Mouse (Mus musculus) G1E (cell line): ENCODE data around the gene Dnaaf1. TPM values are rescaled to one million over a fixed set of nuclear protein-coding genes. Genes with fewer than 3 reads are reported as not detected.

Experiments used
- ATAC-seq: 2 replicates; pipeline ENCODE4 v1.8.0; 2016; ENCODE audit warnings: mild to moderate bottlenecking; ENCODE audit not compliant: insufficient number of reproducible peaks, poor library complexity, low FRiP score, severe bottlenecking; ENCODE audit errors: extremely low read depth
- DNase-seq: peaks from one replicate; pipeline ENCODE4 v3.0.0; 2012; ENCODE audit warnings: low spot score
- H3K27me3 ChIP-seq: 2 replicates; pipeline ENCODE4 v1.6.1; 2012; ENCODE audit warnings: mild to moderate bottlenecking, low read length, inconsistent platforms; ENCODE audit not compliant: insufficient read depth
- H3K36me3 ChIP-seq: replicated peaks from 2 replicates; pipeline ENCODE3; 2012; ENCODE audit warnings: mild to moderate bottlenecking, inconsistent platforms
- H3K4me1 ChIP-seq: 2 replicates; pipeline ENCODE4 v1.6.1; 2012; ENCODE audit warnings: low read depth, low read length, inconsistent platforms, mixed read lengths; ENCODE audit not compliant: insufficient read depth
- H3K4me3 ChIP-seq: 2 replicates; pipeline ENCODE4 v1.5.1; 2012; ENCODE audit warnings: low read depth, mild to moderate bottlenecking, inconsistent platforms, low read length, moderate library complexity, mixed read lengths
- H3K9me3 ChIP-seq: replicated peaks from 2 replicates; pipeline ENCODE4 v1.6.1; 2012; ENCODE audit warnings: inconsistent platforms
- CTCF ChIP-seq: IDR thresholded peaks from 2 replicates; pipeline ENCODE4 v1.5.1; 2012; ENCODE audit warnings: low read depth, low read length, inconsistent platforms, mixed read lengths
- GATA1 ChIP-seq: IDR thresholded peaks from 2 replicates; pipeline ENCODE4 v1.6.1; 2012; ENCODE audit warnings: borderline replicate concordance, low read length, inconsistent platforms, mixed read lengths
- GATA2 ChIP-seq: IDR thresholded peaks from 2 replicates; pipeline ENCODE4 v1.6.1; 2012; ENCODE audit warnings: low read depth, low read length, inconsistent platforms, borderline replicate concordance
- POLR2AphosphoS5 ChIP-seq: IDR thresholded peaks from 2 replicates; pipeline ENCODE4 v1.6.1; 2012; ENCODE audit warnings: low read depth, low read length, inconsistent platforms; ENCODE audit not compliant: insufficient replicate concordance
- TAL1 ChIP-seq: conservative IDR thresholded peaks from 2 replicates; pipeline ENCODE4 v1.6.1; 2012; ENCODE audit warnings: low read depth, low read length, inconsistent platforms, mixed read lengths
- polyA plus RNA-seq: library from polyadenylated mRNA; stranded (reverse); fragments of >175 nt; gene quantifications from 2 replicates; pipeline ENCODE4 v1.2.3, GENCODE M21; 2012
- total RNA-seq, 2 experiments: library from RNA; stranded (forward) in 1 of 2; stranded (reverse) in 1 of 2; fragments of 200-1000 nt in 1 of 2; fragments of >200 nt in 1 of 2; fragmentation: Nextera tagmentation in 1 of 2; gene quantifications; 2 replicates each; pipeline ENCODE4 v1.2.3; 2014 to 2017

The Dnaaf1 gene
- total and polyA plus RNA-seq, 3 experiments = 0.10 to 0.11 TPM; not detected in 1

DNA sequence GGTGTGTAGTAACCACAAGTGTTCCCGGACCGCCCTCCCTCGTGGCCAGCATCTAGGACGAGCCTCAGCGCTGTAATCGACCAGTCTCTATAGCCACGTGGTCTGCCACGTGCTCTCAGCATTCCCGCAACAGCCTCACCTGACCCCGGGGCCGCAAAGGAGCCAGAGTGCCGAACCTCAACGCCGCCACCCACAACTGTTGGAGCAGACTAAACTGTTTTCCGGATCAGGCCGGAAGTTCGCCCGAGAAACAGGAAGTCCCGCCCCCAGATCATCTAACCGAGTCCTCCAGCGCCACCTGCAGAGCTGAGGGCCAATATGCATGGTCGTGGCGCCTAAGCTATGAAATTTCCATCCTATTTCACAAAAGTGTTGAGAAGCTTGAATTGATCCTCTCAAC lies 30.0 kb downstream of the Dnaaf1 start, which contains the start of gene Taf1c:
TSS of gene Taf1c (minus strand) at position 227 of the 400 bp plus-strand sequence.
- Histone ChIP-seq H3K9me3 (peaks cover 13% of the 10 kb centered on the region), H3K36me3 (peaks cover 39% of the 10 kb centered on the region), H3K27me3 (no peaks in the 10 kb centered on the region; the same call in 1 of the 2 replicates), H3K4me3 (peak within 1 kb of the TSS; percentile 77), H3K4me1 (peaks cover 36% of the 10 kb centered on the region)
- no peak for TF ChIP-seq CTCF
- no peak for TF ChIP-seq GATA1
- TF ChIP-seq GATA2 = no peak
- TF ChIP-seq TAL1 = no peak
- TF ChIP-seq POLR2AphosphoS5 = no peak
- peak; percentile 79 for DNase-seq
- peak; percentile 83 for ATAC-seq

DNA sequence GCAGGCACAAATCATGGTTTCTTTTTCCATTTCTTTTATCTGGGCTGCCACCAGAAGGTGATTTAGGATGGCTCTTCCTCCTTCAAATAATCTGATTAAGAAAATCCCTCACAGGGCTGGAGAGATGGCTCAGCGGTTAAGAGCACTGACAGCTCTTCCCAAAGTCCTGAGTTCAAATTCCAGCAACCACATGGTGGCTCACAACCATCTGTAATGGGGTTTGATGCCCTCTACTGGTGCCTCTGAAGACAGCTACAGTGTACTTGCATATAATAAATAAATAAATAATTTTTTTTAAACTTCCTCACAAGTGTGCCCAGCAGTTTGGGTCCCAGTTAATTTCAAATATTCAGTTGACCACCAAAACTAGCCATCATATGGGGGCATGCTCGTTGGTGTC lies 31.2 kb downstream of the Dnaaf1 start:
- peaks cover 13% of the 10 kb centered on the region for H3K9me3 ChIP-seq
- no peaks in the 10 kb centered on the region; the same call in 1 of the 2 replicates for H3K27me3 ChIP-seq
- H3K4me3 ChIP-seq = no peak overlapping the region
- DNase-seq (no peak), ATAC-seq (no peak)
- TF ChIP-seq POLR2AphosphoS5 (no peak), CTCF (no peak), GATA1 (no peak), TAL1 (no peak), GATA2 (no peak)
- H3K4me1 ChIP-seq = peaks cover 33% of the 10 kb centered on the region
- peaks cover 27% of the 10 kb centered on the region for H3K36me3 ChIP-seq

DNA sequence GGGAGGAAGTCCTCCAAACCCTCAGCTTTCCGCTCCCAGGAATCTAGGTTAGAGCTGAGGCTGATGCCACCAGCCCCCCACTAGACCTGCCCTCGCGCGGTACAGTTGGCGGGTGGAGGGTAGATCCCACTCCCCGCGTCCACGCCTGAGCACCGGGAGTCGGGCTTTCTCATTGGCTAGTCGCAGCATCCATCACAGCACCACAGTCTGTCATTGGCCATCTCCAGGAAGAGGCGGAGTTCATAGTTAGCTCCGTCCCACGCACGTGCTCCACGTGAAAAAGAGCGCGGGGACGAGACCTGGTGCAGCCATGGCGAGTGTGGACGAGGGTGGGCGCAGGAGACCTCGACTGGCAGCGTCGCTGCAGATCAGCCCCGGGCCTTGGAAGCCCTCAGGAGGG lies 37.4 kb downstream of the Dnaaf1 start, which contains the start of gene Adad2:
TSS of gene Adad2 (plus strand) at position 277 of the 400 bp plus-strand sequence.
- Histone ChIP-seq H3K36me3 (no peaks in the 10 kb centered on the region), H3K9me3 (peaks cover 13% of the 10 kb centered on the region), H3K4me3 (no peak within 1 kb of the TSS), H3K4me1 (no peaks in the 10 kb centered on the region), H3K27me3 (peaks cover 26% of the 10 kb centered on the region; the same call in 1 of the 2 replicates)
- no peak for TF ChIP-seq POLR2AphosphoS5
- TF ChIP-seq GATA1 = no peak
- no peak for TF ChIP-seq GATA2
- DNase-seq (no peak), ATAC-seq (no peak)

DNA sequence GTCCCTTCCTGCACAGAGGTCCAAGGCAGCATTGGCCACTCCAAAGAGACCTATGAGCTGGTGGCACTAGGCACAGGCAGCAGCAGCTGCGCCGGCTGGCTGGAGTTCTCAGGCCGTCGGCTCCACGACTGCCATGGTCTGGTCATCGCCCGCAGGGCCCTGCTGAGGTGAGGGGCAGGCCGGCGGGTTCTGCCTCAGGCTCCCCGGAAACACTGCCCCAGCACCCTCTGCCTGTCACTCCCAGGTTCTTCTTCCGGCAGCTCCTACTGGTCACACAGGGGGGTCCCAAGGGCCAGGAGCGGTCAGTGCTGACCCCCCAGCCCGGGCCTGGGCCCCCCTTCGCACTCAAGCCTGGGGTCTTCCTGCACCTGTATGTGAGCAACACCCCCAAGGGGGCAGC lies 40.1 kb downstream of the Dnaaf1 start:
- TF ChIP-seq GATA2 = no peak
- no peak for TF ChIP-seq POLR2AphosphoS5
- no peak for TF ChIP-seq TAL1
- no peak for TF ChIP-seq GATA1
- no peak for TF ChIP-seq CTCF
- no peak overlapping the region for H3K4me3 ChIP-seq
- ATAC-seq = no peak

DNA sequence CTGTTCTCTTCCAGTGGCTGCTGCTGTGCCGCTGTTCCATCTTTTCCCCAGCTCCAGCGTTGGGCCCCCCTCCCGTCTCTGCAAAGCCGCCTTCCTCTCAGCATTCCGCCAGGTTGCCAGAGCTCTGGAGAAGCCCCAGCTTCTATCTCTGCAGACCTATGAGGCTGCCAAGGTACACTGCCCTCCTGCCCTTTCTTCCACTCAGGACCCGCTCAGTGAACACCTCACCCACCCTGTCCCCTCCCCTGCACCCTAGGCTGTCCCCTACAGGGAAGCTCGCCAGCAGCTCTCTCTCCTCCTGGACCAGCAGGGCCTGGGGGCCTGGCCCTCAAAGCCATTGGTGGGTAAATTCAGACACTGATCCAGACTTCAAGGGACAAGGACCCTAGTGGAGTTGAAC lies 41.3 kb downstream of the Dnaaf1 start:
- TF ChIP-seq POLR2AphosphoS5 = no peak
- no peak for TF ChIP-seq CTCF
- TF ChIP-seq TAL1 = no peak
- TF ChIP-seq GATA1 = no peak
- TF ChIP-seq GATA2 = no peak
- H3K9me3 ChIP-seq = no peaks in the 10 kb centered on the region
- H3K4me3 ChIP-seq = no peak overlapping the region
- no peaks in the 10 kb centered on the region for H3K4me1 ChIP-seq
- peaks cover 26% of the 10 kb centered on the region; the same call in 1 of the 2 replicates for H3K27me3 ChIP-seq
- H3K36me3 ChIP-seq = no peaks in the 10 kb centered on the region
- DNase-seq (no peak), ATAC-seq (no peak)

More for the DNA sequence above, 40.1 kb downstream of the Dnaaf1 start:
- Histone ChIP-seq H3K27me3 (peaks cover 26% of the 10 kb centered on the region; the same call in 1 of the 2 replicates), H3K4me1 (no peaks in the 10 kb centered on the region), H3K36me3 (no peaks in the 10 kb centered on the region), H3K9me3 (no peaks in the 10 kb centered on the region)
- DNase-seq = no peak

DNA sequence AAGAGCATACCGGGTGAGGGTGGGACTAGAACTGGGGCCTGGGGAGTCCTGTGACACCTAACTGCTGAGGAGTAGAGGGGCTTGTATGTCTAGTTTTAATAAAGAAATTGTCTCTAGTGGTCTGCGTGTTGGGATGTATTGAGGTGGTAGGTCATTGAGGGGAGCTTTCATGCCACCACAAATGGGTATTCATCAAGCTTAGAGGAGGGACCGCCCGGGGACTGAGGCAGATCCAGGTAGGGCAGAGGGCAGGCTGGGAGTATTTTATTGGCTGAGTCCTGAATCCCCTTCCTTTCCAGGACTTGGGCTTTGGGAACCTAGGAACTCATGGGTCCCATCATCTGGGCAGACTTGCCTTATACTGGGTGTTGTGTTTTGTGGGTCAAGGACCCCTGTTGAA lies 41.8 kb downstream of the Dnaaf1 start:
- ATAC-seq (no peak), DNase-seq (no peak)
- H3K4me3 ChIP-seq = no peak overlapping the region
- no peaks in the 10 kb centered on the region for H3K9me3 ChIP-seq
- TF ChIP-seq POLR2AphosphoS5 (no peak), CTCF (no peak), GATA2 (no peak), TAL1 (no peak), GATA1 (no peak)
- H3K4me1 ChIP-seq = no peaks in the 10 kb centered on the region
- H3K27me3 ChIP-seq = peaks cover 26% of the 10 kb centered on the region; the same call in 1 of the 2 replicates
- no peaks in the 10 kb centered on the region for H3K36me3 ChIP-seq

DNA sequence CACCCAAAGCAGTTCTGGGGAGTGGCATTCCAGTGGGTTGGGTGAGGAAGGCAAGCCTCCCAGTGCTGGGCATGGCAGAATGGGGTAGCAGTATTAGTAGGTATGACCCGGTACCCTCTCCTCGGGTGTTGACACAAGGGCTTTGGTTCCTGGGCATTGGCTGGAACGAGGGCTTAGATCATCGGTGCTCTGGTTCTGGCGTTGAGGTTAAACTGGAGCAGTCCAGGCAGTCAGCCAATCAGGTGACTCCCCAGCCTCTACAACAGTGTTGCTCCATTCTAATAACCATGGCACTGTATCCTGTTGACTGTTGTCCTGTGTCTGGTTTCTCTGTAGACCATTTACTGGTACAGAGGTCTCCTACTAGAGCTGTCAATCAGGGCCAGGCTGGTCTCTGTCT lies 42.6 kb downstream of the Dnaaf1 start:
- Histone ChIP-seq H3K9me3 (no peaks in the 10 kb centered on the region), H3K4me1 (no peaks in the 10 kb centered on the region), H3K36me3 (no peaks in the 10 kb centered on the region), H3K27me3 (peaks cover 23% of the 10 kb centered on the region; the same call in 1 of the 2 replicates), H3K4me3 (no peak overlapping the region)
- DNase-seq = no peak
- ATAC-seq = no peak
- TF ChIP-seq TAL1 (no peak), GATA1 (no peak), POLR2AphosphoS5 (no peak), GATA2 (no peak), CTCF (no peak)
